Mouse (Mus musculus): ENCODE measurements at regions not wholly inside any gene's neighbourhood (a gene's known extent, or its start where the extent isn't known, plus 50 kb on each side); places are given as distances from the start of the nearest gene placed in this dataset.

DNA sequence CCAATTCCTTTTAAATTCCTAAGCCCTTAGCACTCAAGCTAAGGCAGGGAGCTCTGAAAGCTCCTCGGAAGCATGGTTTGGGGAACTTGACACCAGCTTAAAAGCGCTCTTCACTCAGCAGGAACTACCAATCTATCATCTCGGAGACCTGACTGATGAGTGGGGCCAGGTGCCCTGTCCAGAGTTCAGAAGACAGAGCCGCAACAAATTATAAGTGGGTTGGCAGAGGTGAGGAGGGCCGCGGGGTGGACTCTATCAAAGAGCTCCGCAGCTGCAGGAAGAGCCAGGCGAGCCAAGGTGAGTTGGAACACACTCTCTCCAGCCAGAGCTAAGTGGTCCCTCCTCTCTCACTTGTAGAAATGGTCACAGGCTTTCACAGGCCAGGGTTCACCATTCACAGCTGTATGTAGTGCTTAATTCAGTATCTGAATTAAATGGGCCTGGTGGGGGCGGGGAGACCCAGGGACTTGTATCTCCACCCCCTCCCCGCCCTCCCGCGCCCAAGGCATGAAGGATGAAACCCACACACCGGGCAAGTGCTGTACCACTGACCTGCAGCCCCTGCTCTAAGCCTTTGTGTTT, 180.8 kb downstream of the Stim2 start:
- ATAC-seq (replicated peaks; ENCODE audit: poor library complexity) = no peak

DNA sequence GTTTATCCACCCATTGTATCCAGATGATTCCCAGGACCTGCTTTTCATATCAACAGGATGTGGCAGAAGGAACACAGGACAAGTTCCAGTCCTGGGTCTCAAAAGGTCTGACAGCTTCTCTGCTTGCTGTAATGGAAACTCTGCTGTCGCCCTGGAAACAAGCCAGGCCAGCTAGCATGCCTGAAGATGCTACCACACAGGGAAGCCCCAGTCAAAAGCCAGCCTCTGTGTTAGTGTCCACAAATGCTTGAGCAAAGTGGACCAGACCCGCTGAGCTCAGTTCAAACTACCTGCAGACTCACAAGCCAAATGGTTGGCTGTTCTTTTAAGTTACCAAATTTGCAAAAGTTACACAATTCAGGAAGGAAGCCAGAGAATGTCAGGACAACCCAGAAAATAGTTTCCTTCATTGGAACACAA, 181.9 kb downstream of the Stim2 start:
- ATAC-seq (replicated peaks; ENCODE audit: poor library complexity) = peak; percentile 45

DNA sequence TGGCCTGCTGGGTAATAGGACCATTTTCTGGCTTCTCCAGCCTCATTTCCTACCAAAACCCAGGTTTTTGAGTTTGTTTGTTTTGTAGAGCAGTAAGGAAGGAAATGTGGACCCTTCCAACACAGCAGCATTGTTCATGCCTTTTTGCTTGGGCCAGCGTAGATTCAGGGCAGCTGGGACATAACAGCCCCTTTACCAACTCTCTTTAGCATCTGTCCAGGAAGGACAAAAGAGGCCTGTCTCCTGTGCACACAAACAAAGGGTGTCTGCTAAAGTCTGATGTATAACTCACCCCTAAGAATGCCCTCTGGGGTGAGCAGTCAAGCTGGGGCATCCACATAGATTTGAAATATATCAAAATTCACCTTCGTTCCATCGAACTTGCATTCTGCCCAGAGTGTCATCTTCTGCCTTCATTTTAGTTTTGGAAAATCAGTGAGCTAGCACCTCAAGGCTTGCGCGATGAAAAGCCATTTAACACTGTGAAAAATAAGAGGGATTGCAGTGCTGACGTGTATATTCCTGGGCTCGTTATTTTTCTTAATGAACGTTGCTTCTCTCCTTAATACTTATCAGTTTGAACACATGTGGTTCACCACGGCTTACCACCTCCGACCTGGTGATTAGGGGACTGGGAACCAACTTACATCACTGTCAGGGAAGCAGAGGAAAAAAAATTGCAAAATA, 182.5 kb downstream of the Stim2 start:
- ATAC-seq (replicated peaks; ENCODE audit: poor library complexity) = no peak; the same call in 1 of the 2 replicates

DNA sequence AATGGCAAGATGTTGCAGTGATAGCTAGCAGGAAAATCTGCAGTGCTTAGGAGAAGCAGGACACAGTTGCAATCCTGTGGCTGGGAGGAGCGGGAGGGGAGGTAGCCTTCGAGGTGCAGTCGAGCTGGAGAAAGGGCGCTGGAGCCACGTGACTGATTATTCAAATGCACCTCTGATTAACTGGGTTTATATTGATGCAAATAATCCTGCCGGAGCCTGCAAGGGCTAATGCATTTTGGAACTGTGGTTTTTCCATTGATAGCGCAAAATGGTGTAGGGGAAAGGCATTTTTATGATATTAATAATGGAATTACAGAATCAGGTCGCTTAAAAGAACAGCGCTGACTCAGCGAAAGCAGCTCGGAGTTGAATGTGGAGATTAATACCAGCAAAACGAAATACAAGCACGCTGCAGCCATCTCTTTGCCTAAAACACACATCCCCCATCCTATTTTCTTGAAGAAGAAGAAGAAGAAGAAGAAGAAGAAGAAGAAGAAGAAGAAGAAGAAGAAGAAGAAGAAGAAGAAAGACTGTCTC, 183.1 kb downstream of the Stim2 start:
- peak; percentile 47 for ATAC-seq (replicated peaks; ENCODE audit: poor library complexity)

DNA sequence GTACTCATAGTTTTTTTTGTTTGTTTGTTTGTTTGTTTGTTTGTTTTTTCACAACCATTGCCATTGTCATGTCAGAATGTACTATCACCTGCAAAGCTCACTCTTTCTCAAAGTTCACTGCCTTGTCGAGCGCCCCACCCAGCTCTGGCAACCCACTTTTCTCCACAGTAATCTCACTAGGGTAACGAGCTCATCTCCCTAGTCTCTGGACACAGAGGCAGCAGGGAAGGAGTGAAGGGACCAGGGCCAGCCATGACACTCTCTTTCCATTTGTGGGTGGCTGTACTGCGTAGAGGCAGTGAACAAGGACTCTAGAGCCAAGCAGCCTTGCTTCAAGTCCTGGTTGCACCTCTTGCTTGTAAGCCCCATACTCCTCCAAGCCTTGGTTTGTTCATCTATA, 184.5 kb downstream of the Stim2 start:
- ATAC-seq (replicated peaks; ENCODE audit: poor library complexity) = no peak

DNA sequence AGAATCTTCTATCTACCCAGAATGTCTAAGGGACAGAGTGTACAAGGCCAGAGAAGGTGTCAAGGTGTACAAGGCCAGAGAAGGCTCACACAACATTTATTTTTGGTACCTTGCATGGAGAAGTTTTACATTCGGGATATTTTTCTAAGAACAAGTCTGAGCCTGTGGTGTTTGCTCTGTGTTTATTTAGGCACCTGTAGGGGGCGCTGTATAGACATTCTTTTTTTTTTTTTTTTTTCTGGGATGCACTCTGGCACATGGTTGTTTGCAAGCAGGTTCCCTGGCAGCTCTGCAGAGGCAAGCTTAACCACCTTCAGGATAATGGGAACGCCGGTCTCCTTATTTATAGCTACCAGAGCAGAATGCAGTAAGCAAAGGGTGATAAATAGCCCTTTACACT, 187.4 kb downstream of the Stim2 start:
- peak; percentile 32; the same call in 1 of the 2 replicates for ATAC-seq (replicated peaks; ENCODE audit: poor library complexity)

DNA sequence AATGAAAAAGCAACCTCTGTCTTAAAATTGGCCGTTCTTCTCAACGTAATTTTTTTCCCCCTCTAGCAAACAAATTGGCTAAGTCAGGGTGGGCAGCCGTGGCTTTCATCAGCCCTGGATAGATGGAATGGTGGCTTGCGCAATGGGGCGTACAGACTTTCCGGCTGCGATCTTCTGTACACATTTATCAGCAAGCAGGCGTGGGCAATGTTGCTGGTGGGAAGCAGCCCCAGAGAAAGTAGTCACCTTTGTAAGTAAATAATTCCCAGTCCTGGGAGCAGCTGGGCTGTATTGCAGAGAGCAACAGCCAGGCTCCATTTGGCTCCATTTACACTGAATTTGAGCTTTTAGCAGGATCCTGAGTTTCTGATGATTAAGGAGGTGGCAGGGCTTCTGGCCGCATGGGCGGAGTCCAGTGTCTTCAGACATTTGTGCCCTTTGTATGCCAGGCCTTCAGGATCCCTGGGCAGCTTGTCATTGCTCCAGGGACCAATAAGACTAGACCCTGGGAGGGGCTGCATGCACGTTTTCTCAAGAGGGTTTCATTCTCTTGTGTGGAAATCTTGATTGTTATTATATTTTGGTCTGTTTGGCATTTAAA, 187.9 kb downstream of the Stim2 start:
- ATAC-seq (replicated peaks; ENCODE audit: poor library complexity) = 0 out of 2 replicates have a peak, but pooled peaks have one; percentile 34

DNA sequence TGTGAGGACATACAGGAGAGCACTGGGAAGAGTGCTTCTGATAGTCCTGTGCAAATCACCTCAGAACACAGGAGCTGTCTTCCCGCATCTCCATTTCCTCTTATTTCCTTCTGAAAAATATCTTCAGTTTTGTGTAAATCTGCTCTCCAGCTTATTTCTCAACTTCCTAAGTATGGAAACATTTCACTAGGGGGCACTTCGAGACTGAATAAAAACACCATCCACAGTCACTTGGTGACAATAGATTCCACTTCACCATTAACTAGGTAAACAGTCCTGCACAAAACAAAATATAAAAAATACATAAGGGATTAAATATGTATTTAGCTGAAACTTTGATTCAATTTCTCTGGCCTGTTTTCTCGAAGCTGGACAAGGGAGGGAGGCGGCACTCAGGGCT, 193.4 kb downstream of the Stim2 start:
- no peak for ATAC-seq (replicated peaks; ENCODE audit: poor library complexity)

DNA sequence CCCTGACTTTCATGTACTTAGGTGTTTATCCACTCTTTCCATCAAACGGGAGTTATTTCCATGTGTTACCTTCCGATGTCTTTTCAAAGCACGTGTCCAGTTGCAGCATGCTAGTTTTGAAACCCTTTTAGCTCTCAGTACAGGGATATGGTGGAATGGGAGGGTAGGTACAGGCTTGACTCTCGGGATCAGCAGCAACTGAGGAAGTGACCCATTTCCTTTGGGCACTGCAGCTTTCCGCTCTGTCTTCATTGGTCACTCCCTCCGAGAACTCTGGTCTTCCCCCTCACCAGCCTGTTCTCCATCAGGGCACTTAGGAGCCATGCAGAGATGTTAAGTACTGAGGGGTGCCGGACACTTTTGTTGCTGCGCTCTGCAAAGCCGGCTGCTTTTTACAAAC, 196.5 kb downstream of the Stim2 start:
- 0 out of 2 replicates have a peak, but pooled peaks have one; percentile 17 for ATAC-seq (replicated peaks; ENCODE audit: poor library complexity)

DNA sequence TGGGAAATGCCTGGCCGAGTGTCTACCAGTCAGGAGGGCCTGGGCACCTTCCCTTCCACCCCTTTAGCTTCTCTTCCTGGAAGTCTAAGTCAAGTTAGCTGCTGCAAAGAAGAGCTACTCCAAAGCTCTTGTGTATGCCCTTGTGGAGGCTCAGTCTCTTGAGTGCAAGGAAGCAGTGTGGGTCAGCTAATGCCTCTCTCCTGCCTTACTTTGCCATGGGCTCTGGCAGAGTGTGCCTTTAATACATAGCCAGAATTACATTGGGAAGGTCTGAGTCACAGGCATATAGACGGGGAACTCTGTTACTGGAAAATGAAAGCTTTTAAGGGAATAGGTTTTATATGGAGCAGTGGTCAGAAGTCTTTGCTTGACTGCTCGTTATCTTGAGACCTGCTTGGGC, 201.7 kb downstream of the Stim2 start:
- no peak for ATAC-seq (replicated peaks; ENCODE audit: poor library complexity)

DNA sequence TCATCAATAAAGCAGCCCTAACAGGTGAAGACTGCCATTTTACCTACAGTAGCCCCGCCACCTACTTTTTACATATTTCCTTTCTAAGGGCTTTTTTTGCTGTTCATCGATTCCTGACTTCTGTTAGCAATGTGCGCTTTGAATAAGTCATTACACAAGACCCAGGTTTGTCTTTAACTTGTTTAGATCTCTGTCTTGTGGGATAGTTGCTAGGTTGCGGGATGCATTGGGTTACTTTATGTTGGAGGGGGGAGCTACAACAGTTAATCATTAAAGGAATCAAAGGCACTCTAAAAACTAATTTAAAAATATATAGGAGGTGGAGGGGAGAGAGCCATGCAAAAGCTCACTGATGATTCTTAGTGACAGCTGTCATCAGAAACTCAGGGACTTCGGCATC, 202.3 kb downstream of the Stim2 start:
- ATAC-seq (replicated peaks; ENCODE audit: poor library complexity) = no peak

DNA sequence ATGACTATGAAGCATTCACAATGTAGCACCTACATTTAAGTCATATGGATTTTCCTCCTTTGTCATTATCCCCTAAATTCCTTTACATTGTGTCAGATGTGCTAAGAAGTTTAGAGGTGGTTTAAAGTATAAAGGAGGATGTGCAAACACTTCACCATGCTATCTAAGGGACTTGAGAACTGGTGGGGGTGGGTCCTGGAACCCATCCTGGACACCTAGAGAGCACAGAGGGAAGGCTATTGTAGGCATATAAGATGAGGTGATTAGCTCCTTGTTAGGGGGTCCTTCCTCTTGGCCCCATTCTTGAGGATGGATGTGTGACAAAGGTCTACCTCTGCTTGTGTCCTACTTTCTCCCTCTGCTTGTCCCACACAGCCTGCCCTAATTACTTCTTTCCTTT, 213.2 kb downstream of the Stim2 start:
- no peak for ATAC-seq (replicated peaks; ENCODE audit: poor library complexity)

DNA sequence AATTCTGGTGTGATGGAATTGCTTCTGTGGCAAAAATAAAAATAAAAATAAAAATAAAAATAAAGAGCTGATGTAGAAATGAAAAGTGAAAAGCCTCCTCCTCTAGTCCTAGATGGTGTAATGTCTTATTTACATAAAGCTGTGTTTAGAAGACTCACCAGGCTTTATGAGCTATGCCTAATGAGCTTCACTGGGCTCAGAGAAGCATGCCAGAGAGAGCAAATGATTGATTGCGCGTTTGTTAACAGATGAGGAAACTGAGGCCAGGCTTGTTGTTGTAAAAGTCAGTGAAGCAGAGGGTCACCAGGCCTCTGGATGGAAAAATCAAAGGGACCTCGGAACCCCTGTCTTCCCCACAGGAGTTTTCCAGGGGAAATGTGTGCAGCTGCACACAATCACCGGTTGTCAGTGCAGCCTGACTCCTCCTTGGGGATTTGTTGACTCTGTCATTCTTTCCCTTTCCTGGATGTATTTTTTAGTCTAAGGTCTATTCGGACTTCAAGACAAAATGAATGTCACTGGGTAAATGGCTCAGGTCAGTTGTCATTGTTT, 213.8 kb downstream of the Stim2 start:
- no peak for ATAC-seq (replicated peaks; ENCODE audit: poor library complexity)

DNA sequence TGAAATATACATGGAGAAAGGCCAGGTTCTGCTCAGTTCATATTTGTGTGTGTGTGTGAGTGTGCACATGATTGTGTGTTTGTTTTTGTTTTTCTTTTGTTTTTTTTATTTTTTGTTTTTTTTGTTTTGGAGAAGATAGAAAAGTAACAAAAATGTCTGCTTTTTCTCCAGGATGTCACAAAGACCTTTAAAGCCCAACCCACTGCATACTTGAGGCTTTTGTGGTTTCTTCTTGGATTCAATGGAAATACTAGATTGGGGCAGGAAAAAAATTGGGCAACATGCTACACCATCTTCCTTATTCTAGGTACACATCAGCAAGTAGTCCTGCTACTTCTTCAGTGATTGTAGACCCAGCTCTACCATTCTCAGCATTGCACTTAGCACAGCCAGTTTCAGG, 226.7 kb downstream of the Stim2 start:
- ATAC-seq (replicated peaks; ENCODE audit: poor library complexity) = no peak

DNA sequence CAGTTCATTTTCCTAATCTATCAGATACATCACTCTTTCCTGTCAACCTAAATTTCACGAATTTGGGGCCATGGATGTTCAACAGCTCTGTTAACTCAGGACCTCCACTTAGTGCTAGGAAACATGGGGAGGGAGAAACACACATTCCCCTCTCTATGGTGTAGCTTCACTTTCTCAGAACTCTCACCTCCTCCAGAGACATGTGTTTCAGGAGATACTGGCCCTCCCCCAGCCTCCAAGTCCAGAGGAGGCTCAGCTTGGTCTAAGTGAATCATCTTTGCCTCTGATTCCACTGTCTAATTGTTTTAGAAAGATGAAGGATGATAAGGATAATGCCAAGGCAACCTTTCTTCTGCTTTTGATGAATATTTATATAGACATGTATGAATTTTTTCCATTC, 236.3 kb downstream of the Stim2 start:
- no peak for ATAC-seq (replicated peaks; ENCODE audit: poor library complexity)

DNA sequence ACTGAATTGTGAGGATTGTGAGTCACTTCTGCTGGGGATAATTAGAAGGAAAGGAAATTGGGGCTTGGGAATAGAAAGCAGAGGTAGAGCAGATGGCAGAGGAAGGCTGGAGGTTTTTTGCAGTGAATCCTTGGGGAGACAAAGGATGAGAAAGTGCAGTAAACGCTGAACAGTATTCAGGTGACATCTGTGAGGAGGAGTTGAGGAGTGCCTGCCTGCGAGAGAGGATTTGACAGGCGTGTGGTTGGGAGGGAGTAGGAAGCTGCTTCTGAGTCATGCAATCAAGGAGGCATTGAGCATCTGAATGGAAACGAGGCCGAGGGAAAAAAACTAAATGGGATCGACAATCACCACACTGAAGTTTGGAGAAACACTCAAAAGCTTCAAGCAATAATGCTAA, 236.9 kb downstream of the Stim2 start:
- no peak for ATAC-seq (replicated peaks; ENCODE audit: poor library complexity)

DNA sequence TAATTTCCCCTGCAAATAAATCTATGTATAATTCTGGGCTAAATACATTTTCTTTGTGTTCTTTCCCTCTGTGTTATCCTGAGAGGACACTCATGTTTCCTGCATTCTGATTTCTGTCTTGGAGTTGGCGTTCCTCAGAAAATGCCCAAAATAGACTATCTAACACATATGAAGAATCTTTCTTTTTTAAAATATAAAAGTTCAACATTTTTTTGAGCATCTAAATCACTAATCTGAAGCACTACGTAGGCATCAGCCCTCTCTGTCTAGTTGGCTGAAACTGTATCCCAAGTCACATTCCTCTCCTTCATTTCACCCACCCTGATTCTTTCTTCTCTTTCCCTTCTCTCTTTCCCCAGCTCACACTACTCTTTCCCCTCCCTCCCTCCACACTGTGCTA, 238.9 kb downstream of the Stim2 start:
- ATAC-seq (replicated peaks; ENCODE audit: poor library complexity) = no peak

DNA sequence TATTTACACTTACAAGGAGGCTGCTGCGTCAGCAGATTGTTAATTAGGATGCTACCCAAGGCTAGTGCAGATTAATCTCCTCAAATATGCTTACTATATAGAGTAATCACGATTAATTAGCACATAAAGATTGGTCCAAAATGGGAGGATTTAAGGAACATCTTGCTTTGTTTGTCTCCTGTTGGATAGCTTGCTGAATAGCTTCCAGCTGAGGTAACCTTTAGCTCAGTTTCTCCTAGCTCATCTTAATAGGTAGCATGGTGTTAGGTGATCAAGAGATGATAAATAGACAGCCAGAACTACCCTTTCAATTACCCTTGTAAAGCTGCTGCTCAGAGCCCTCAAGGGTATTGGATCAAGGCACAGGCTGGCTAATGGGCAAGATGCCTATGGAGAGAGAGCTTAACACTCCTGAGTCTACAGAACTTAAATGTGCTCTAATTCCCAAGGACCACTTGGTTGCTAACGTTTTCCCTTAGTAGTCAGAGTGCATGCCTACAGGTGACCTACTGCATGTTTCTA, 240.4 kb downstream of the Stim2 start:
- no peak for ATAC-seq (replicated peaks; ENCODE audit: poor library complexity)

DNA sequence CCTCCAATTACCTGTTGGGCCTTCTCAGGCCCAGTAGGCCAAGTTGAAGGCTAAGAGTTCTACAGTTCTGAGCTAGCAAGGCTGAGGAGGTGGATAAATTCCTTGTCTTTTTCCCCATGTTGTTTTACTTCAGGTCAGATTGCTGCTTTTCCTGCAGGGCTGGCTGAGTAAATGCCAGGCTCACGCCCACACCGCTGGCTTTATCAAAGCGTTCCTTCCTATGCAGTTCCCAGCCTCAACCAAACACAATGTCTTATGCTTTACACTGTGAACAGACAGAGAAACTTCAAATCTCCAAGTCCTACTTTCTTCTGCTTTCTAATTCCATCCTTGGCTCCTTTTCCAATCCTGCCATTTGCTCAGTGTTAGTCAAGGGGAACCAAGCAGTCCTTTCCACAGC, 241.3 kb downstream of the Stim2 start:
- ATAC-seq (replicated peaks; ENCODE audit: poor library complexity) = no peak

DNA sequence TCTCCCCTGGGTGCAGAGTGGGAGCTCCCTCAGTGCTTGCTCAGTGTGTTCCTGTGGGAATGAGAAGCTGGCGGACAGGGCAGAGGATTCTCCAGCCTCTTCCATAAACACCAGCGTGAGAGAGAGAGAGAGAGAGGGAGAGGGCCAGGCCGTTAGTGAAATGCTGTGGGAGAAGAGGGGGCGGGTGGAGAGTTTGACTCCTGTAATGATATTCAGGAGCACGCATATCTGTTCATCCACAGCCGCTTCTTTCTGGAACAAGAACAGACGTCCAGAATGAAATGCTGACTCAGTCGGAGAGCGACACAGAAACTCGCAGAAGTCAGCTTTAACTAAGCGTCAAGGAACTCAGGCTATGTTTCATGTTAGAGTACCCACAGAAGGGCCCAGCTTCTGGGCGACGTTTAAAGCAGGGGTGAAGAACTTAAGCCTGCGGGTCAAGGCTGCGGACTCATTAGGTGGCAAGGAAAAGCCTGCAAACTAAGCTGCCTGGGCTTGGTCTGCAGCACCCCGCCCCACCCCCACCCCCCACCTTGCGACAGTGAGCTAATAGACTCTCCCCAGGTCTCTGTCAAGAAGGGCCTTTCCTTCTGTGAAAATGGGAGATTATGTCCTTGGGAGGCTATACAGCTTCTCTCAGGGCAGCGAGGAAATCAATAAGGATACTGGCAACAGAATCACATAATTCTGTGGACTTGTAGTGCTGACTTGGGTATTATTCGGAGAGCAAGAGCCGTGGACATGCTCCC, 243.0 kb downstream of the Stim2 start:
- ATAC-seq (replicated peaks; ENCODE audit: poor library complexity) = no peak

DNA sequence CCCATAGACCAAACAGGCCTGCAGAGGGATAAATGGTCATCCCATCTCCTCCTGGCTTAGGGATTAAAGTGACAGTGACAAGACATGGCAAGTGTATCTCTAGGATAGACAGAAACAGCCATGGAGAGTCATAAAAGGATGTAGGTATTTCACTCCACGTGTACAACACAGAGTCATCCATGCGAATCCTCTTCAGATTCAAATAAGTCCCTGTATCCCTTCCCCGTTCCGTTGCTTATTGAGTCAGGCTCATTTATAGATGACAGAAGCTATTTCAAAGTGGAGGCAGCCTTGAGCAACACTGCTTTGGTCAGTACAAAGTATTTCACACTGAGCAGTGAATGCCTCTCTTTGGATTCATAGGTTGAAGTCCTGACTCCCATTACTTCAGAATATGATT, 243.8 kb downstream of the Stim2 start:
- no peak for ATAC-seq (replicated peaks; ENCODE audit: poor library complexity)

Data from megakaryocyte progenitor cell, adult 5-6 weeks (primary cell).